Mouse (Mus musculus): ENCODE measurements around the gene Fbxo39. TPM values are rescaled to one million over a fixed set of nuclear protein-coding genes. Genes with fewer than 3 reads are reported as not detected.

Gene Fbxo39
- polyA plus RNA-seq, 1 experiment = 0.02 TPM

GRCm38 (mm10) chr11:72284532-72285182, 29.6 kb upstream of the Fbxo39 start:
- Histone ChIP-seq H3K27me3 (ENCODE audit: control insufficient read depth, insufficient read depth, insufficient read length) (no peaks in the 10 kb centered on the region), H3K4me2 (ENCODE audit: low read depth) (no peak overlapping the region), H3K79me2 (ENCODE audit: control insufficient read depth, insufficient read depth) (no peaks in the 10 kb centered on the region), H3K4me3 (no peak overlapping the region), H3K36me3 (ENCODE audit: control insufficient read depth, insufficient read depth) (no peaks in the 10 kb centered on the region), H3ac (ENCODE audit: control insufficient read depth, insufficient read length) (no peak overlapping the region)
- TF ChIP-seq MAX (IDR thresholded peaks at IDR 0.05; ENCODE audit: low read depth) = no peak
- no peak for TF ChIP-seq TCF3 (IDR thresholded peaks at IDR 0.05; ENCODE audit: insufficient read length, low read depth)
- no peak for TF ChIP-seq POLR2A (IDR thresholded peaks at IDR 0.05; ENCODE audit: insufficient read length, low read depth)
- no peak for TF ChIP-seq TCF12 (IDR thresholded peaks at IDR 0.05; ENCODE audit: insufficient read depth, poor library complexity, severe bottlenecking)
- TF ChIP-seq E2F4 (IDR thresholded peaks at IDR 0.05; ENCODE audit: insufficient read depth) = no peak
- peak in 1 of 3 experiments; percentile 58 for TF ChIP-seq MYOD1 (IDR thresholded peaks at IDR 0.05; ENCODE audit: control insufficient read depth in 1 of 3, insufficient read length in 2 of 3, low read depth in 2 of 3)
- peak in 1 of 3 experiments; percentile 74 for TF ChIP-seq MYOG (IDR thresholded peaks at IDR 0.05; ENCODE audit: control insufficient read depth in 1 of 3, insufficient read depth in 1 of 3, insufficient read length in 2 of 3, low read depth in 2 of 3)
- TF ChIP-seq REST (IDR thresholded peaks at IDR 0.05; ENCODE audit: insufficient read depth, insufficient read length) = no peak
- TF ChIP-seq SRF (IDR thresholded peaks at IDR 0.05; ENCODE audit: control insufficient read depth, insufficient read length, low read depth) = no peak
- TF ChIP-seq USF1 (IDR thresholded peaks at IDR 0.05; ENCODE audit: low read depth) = peak; percentile 59
- TF ChIP-seq CEBPB (IDR thresholded peaks at IDR 0.05; ENCODE audit: insufficient read depth, poor library complexity, severe bottlenecking) = no peak
- TF ChIP-seq POLR2AphosphoS2 (IDR thresholded peaks at IDR 0.05; ENCODE audit: insufficient read length, low read depth) = no peak

GRCm38 (mm10) chr11:72285971-72286480, 28.2 kb upstream of the Fbxo39 start:
- Histone ChIP-seq H3K79me2 (ENCODE audit: control insufficient read depth, insufficient read depth) (no peaks in the 10 kb centered on the region), H3K36me3 (ENCODE audit: control insufficient read depth, insufficient read depth) (no peaks in the 10 kb centered on the region), H3K4me2 (ENCODE audit: low read depth) (peak overlapping the region; percentile 10), H3ac (ENCODE audit: control insufficient read depth, insufficient read length) (no peak overlapping the region), H3K4me3 (no peak overlapping the region), H3K27me3 (ENCODE audit: control insufficient read depth, insufficient read depth, insufficient read length) (no peaks in the 10 kb centered on the region)
- no peak for TF ChIP-seq MYOD1 (IDR thresholded peaks at IDR 0.05; ENCODE audit: control insufficient read depth in 1 of 3, insufficient read length in 2 of 3, low read depth in 2 of 3)
- TF ChIP-seq SRF (IDR thresholded peaks at IDR 0.05; ENCODE audit: control insufficient read depth, insufficient read length, low read depth) = no peak
- TF ChIP-seq TCF12 (IDR thresholded peaks at IDR 0.05; ENCODE audit: insufficient read depth, poor library complexity, severe bottlenecking) = no peak
- TF ChIP-seq MAX (IDR thresholded peaks at IDR 0.05; ENCODE audit: low read depth) = no peak
- no peak for TF ChIP-seq POLR2AphosphoS2 (IDR thresholded peaks at IDR 0.05; ENCODE audit: insufficient read length, low read depth)
- no peak for TF ChIP-seq USF1 (IDR thresholded peaks at IDR 0.05; ENCODE audit: low read depth)
- no peak for TF ChIP-seq POLR2A (IDR thresholded peaks at IDR 0.05; ENCODE audit: insufficient read length, low read depth)

GRCm38 (mm10) chr11:72286651-72287050, 27.6 kb upstream of the Fbxo39 start:
- no peaks in the 10 kb centered on the region for H3K36me3 ChIP-seq (ENCODE audit: control insufficient read depth, insufficient read depth)
- TF ChIP-seq USF1 (IDR thresholded peaks at IDR 0.05; ENCODE audit: low read depth) (no peak), E2F4 (IDR thresholded peaks at IDR 0.05; ENCODE audit: insufficient read depth) (no peak), MAX (IDR thresholded peaks at IDR 0.05; ENCODE audit: low read depth) (no peak), TCF12 (IDR thresholded peaks at IDR 0.05; ENCODE audit: insufficient read depth, poor library complexity, severe bottlenecking) (no peak), POLR2A (IDR thresholded peaks at IDR 0.05; ENCODE audit: insufficient read length, low read depth) (no peak), TCF3 (IDR thresholded peaks at IDR 0.05; ENCODE audit: insufficient read length, low read depth) (no peak), MYOG (IDR thresholded peaks at IDR 0.05; ENCODE audit: control insufficient read depth in 1 of 3, insufficient read depth in 1 of 3, insufficient read length in 2 of 3, low read depth in 2 of 3) (no peak), POLR2AphosphoS2 (IDR thresholded peaks at IDR 0.05; ENCODE audit: insufficient read length, low read depth) (no peak)
- H3K79me2 ChIP-seq (ENCODE audit: control insufficient read depth, insufficient read depth) = no peaks in the 10 kb centered on the region
- H3K4me2 ChIP-seq (ENCODE audit: low read depth) = no peak overlapping the region
- H3K4me3 ChIP-seq = no peak overlapping the region
- H3K27me3 ChIP-seq (ENCODE audit: control insufficient read depth, insufficient read depth, insufficient read length) = no peaks in the 10 kb centered on the region
- no peak overlapping the region for H3ac ChIP-seq (ENCODE audit: control insufficient read depth, insufficient read length)

GRCm38 (mm10) chr11:72287126-72287525, 27.1 kb upstream of the Fbxo39 start:
- Histone ChIP-seq H3K4me3 (no peak overlapping the region), H3K27me3 (ENCODE audit: control insufficient read depth, insufficient read depth, insufficient read length) (no peaks in the 10 kb centered on the region), H3ac (ENCODE audit: control insufficient read depth, insufficient read length) (no peak overlapping the region), H3K36me3 (ENCODE audit: control insufficient read depth, insufficient read depth) (no peaks in the 10 kb centered on the region), H3K4me2 (ENCODE audit: low read depth) (no peak overlapping the region), H3K79me2 (ENCODE audit: control insufficient read depth, insufficient read depth) (no peaks in the 10 kb centered on the region)
- TF ChIP-seq MYOD1 (IDR thresholded peaks at IDR 0.05; ENCODE audit: control insufficient read depth in 1 of 3, insufficient read length in 2 of 3, low read depth in 2 of 3) = no peak
- TF ChIP-seq POLR2AphosphoS2 (IDR thresholded peaks at IDR 0.05; ENCODE audit: insufficient read length, low read depth) = no peak
- no peak for TF ChIP-seq SRF (IDR thresholded peaks at IDR 0.05; ENCODE audit: control insufficient read depth, insufficient read length, low read depth)
- no peak for TF ChIP-seq MYOG (IDR thresholded peaks at IDR 0.05; ENCODE audit: control insufficient read depth in 1 of 3, insufficient read depth in 1 of 3, insufficient read length in 2 of 3, low read depth in 2 of 3)
- TF ChIP-seq TCF3 (IDR thresholded peaks at IDR 0.05; ENCODE audit: insufficient read length, low read depth) = no peak
- no peak for TF ChIP-seq CEBPB (IDR thresholded peaks at IDR 0.05; ENCODE audit: insufficient read depth, poor library complexity, severe bottlenecking)
- no peak for TF ChIP-seq USF1 (IDR thresholded peaks at IDR 0.05; ENCODE audit: low read depth)
- TF ChIP-seq POLR2A (IDR thresholded peaks at IDR 0.05; ENCODE audit: insufficient read length, low read depth) = no peak
- no peak for TF ChIP-seq E2F4 (IDR thresholded peaks at IDR 0.05; ENCODE audit: insufficient read depth)
- TF ChIP-seq REST (IDR thresholded peaks at IDR 0.05; ENCODE audit: insufficient read depth, insufficient read length) = no peak
- no peak for TF ChIP-seq TCF12 (IDR thresholded peaks at IDR 0.05; ENCODE audit: insufficient read depth, poor library complexity, severe bottlenecking)

Data from myocyte (in vitro differentiated cells).